Mouse (Mus musculus) testis, adult 2 months (tissue): ENCODE data around the gene Cdh6. TPM values are rescaled to one million over a fixed set of nuclear protein-coding genes. Genes with fewer than 3 reads are reported as not detected.

Experiments
- H3K27ac ChIP-seq: fragments of 200-500 bp; 2 replicates; pipeline ENCODE4 v1.5.1; 2012; ENCODE audit warnings: low read depth, low read length; ENCODE audit not compliant: control insufficient read depth, insufficient read depth
- H3K27me3 ChIP-seq: fragments of 200-500 bp; 2 replicates; pipeline ENCODE4 v1.6.1; 2012; ENCODE audit warnings: mild to moderate bottlenecking, low read length, moderate library complexity; ENCODE audit not compliant: control insufficient read depth, insufficient read depth
- H3K36me3 ChIP-seq: fragments of 200-500 bp; 2 replicates; pipeline ENCODE4 v1.6.1; 2012; ENCODE audit warnings: mild to moderate bottlenecking, low read length; ENCODE audit not compliant: control insufficient read depth, insufficient read depth
- H3K4me1 ChIP-seq: fragments of 200-500 bp; 2 replicates; pipeline ENCODE4 v1.6.1; 2012; ENCODE audit warnings: low read length; ENCODE audit not compliant: control insufficient read depth, insufficient read depth
- H3K4me3 ChIP-seq: fragments of 200-500 bp; 2 replicates; pipeline ENCODE4 v1.5.1; 2012; ENCODE audit warnings: low read depth, mild to moderate bottlenecking, low read length, moderate library complexity, mixed read lengths; ENCODE audit not compliant: control insufficient read depth
- CTCF ChIP-seq: fragments of 200-500 bp; IDR thresholded peaks from 2 replicates; pipeline ENCODE4 v1.5.1; 2012; ENCODE audit warnings: low read depth, mild to moderate bottlenecking, inconsistent platforms, low read length, moderate library complexity; ENCODE audit not compliant: control insufficient read depth, insufficient read depth, insufficient replicate concordance
- POLR2A ChIP-seq: fragments of 200-500 bp; IDR thresholded peaks from 2 replicates; pipeline ENCODE4 v1.6.1; 2012; ENCODE audit warnings: low read depth, mild to moderate bottlenecking, inconsistent platforms, low read length, moderate library complexity; ENCODE audit not compliant: control insufficient read depth
- polyA plus RNA-seq: library from polyadenylated mRNA; depleted of rRNA; stranded (reverse); fragments of >200 nt; gene quantifications from 2 replicates; pipeline ENCODE4 v1.2.3, GENCODE M21; 2012

Gene Cdh6
- polyA plus RNA-seq, 1 experiment, result 0.06 TPM

DNA sequence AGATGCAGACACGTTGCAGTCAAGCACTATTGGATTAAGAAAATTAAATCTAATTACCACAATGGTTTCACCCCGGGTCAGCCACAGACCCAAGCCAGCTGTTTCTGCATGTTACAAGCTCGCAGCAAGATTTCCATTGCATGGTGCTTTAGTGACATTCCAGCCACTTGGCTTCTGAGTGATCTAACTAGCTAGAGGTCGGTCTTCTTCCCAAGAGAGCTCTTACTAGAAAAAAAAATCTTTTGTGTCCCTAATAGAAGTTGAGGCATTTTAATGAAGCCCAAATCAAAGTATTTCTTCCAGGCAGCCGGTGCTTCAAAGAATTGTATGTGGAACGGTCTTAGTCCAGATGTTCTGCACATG, 1.1 kb upstream of the Cdh6 start:
- TF ChIP-seq CTCF (no peak), POLR2A (no peak)
- no peaks in the 10 kb centered on the region for H3K36me3 ChIP-seq
- H3K4me1 ChIP-seq, result peaks cover 17% of the 10 kb centered on the region
- H3K27me3 ChIP-seq, result peaks cover 3% of the 10 kb centered on the region; the same call in 1 of the 2 replicates
- H3K4me3 ChIP-seq, result no peak overlapping the region
- no peak overlapping the region for H3K27ac ChIP-seq

DNA sequence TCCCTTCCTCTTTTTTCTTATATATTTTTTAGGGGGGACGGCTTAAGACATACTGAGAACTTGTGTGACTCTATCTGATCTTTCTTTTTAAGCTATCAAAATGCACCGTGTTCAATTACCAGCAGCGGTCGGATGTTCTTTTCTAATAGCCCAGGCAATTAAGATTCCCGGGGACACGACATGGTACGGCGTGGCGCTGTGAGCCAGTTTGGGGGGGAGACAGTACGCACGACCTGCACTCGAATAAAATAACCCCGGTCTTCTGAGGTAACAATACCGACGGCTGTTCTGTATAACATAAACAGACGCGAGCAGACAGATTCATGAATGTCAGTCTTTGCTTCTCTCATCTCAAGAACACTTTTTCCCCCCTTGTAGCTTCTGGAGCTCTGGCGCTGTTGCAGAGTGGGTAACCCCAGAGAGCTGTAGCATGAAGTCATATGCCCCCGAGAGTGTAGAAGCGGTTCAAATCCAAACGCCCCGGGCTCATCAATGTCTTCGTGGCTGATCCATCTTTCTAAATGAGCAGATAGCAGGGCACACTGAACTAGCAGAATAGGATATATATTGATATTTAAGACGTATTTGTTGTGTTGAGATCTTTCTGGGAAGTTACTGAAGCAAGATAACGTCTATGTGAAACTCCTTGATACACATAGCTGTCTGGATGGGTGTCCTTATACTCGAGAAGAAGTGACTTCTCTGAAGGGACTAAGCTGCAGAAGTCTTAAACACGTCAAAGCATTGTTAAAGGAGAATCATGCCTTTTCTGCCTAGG, 554 bp upstream of the Cdh6 start:
- Histone ChIP-seq H3K4me3 (no peak overlapping the region), H3K36me3 (no peaks in the 10 kb centered on the region), H3K4me1 (peaks cover 17% of the 10 kb centered on the region), H3K27ac (no peak overlapping the region), H3K27me3 (peaks cover 3% of the 10 kb centered on the region; the same call in 1 of the 2 replicates)
- TF ChIP-seq CTCF (no peak), POLR2A (no peak)

DNA sequence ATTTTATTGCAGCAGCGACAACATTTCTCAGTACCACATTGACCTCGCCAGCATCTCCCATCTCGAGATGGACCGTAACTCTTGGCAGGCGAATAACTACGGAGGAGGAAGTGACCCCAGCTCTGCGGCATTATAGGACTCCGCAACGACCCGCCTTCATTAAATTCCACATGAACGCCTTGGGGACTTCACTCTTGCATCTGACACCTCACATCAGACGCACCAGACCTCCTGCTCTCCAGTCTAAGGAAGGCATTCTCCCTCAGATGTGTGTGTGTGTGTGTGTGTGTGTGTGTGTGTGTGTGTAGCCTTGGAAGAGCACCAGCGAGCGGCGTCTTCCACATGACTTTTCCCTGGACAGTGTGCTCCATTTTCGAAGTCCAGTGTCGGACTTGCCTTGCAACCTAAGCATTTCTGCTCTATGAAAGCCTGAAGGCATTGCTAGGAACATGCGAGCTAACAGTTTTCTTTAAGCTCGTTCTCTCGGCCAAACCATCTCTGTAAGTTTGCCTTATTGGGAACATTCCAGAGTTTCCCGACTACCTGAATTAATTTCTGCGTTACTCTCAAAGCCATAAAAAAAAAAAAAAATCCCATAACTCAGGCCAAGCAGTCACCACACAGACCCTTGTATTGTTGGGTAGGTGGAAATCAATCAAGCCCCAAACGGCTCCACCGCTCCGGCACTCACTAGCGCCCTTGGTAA, 957 bp downstream of the Cdh6 start:
- Histone ChIP-seq H3K27me3 (peaks cover 3% of the 10 kb centered on the region; the same call in 1 of the 2 replicates), H3K4me1 (peaks cover 17% of the 10 kb centered on the region), H3K36me3 (no peaks in the 10 kb centered on the region), H3K27ac (no peak overlapping the region), H3K4me3 (peak overlapping the region; percentile 38)
- TF ChIP-seq CTCF (no peak), POLR2A (no peak)

DNA sequence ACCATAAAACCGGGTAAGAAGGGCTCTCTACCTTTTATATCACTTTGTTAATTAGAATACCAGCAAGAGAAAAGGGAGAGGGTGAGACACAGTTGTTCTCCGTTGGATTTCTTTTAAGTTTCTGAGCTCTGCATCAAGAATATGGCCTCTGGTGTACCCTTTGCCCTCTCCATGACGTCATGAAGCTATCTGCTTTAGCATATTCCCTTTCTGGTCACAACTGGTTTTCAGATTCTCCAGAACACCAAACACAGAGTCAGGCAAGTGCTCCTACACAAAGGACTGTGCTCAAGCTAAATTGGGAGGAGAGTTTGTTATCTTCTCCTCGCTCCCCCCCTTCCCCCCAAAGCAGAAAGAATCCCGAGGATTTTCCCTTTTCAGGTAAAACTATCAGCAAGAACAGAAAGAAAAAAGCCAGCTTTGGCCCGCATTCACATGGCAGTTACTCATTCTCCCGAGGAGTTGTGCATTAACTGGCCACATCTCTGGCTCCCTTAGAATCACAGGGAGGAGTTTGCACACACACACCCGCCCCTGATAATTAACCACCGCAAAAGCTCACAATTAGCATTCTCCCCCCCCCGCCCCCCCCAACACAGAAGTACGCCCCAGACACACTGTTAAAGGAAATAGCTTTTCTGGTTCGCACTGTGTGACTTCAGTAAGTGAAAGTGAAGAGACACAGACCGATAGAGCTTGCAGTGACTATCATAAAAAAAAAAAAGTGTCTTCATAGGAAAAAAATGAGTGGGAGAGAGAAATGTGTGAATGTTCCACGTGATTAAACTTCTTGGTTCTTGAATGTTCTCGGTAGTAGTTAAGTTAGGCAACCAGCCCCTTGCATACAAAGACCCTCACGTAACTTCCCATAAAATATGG, 1.8 kb downstream of the Cdh6 start:
- TF ChIP-seq POLR2A, result no peak
- no peak for TF ChIP-seq CTCF
- Histone ChIP-seq H3K4me3 (no peak overlapping the region), H3K27ac (no peak overlapping the region), H3K27me3 (peaks cover 3% of the 10 kb centered on the region; the same call in 1 of the 2 replicates), H3K36me3 (no peaks in the 10 kb centered on the region), H3K4me1 (peaks cover 17% of the 10 kb centered on the region)

DNA sequence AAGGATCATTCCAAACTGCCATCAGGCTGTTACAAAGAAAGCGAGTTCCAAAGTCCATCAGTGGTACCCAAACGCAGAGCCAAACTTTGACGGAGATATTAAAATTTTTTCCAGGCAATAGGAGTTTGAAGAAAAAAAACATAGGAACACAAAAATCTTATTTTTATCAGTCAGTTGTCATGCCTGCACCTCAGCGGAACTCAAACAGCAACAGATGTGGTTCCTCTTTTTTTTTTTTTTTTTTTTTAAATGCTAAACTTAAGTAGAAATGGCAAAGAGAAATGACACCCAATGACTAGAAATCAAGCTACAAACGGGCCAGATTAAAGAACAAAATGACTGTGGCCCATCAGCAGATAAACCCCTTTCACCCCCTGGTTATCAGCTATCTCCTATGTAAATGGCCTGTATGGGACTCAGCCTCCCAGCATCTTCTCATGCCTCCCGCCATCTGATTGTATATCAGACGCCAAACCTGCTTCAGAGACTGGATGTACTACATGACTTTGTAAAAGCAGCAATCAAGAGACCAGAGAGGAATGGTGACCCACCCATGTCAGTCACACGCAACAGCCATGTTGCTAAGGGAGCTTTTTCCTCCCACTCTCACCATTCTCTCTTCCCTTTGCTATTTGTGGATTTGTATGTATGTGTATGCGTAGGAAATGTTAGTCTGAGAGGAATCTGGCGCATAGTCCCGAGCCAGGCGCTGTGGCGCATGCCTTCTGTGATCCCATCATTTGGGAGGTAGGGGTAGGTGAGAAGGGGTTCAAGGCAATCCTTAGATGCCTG, 8.2 kb downstream of the Cdh6 start:
- no peaks in the 10 kb centered on the region for H3K4me1 ChIP-seq

DNA sequence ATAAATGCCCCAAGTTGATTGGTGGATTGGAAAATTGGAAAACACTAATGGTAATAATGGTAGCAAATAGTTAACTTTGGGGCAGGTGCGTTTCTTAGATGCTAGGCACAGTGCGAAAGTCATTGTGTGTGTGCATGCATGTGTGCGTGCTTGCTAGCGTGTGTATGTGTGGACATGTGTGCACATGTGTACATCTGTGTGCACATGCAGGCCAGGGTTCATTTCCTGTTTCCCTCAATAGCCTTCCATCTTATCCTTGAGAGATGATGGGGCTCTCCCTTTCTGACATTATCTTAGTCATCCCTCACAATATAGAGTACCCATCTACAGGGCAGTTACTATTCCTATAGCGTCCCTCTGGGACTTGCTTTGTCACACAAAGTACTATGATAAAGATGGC, 17.7 kb downstream of the Cdh6 start:
- TF ChIP-seq POLR2A, result no peak
- H3K4me3 ChIP-seq, result peak overlapping the region; percentile 69
- H3K27ac ChIP-seq, result no peak overlapping the region
- no peaks in the 10 kb centered on the region for H3K4me1 ChIP-seq
- H3K36me3 ChIP-seq, result no peaks in the 10 kb centered on the region
- no peaks in the 10 kb centered on the region for H3K27me3 ChIP-seq

More for the DNA sequence above, 8.2 kb downstream of the Cdh6 start:
- H3K27me3 ChIP-seq, result no peaks in the 10 kb centered on the region
- H3K27ac ChIP-seq, result no peak overlapping the region
- TF ChIP-seq CTCF, result no peak
- TF ChIP-seq POLR2A, result no peak
- no peaks in the 10 kb centered on the region for H3K36me3 ChIP-seq
- no peak overlapping the region for H3K4me3 ChIP-seq

DNA sequence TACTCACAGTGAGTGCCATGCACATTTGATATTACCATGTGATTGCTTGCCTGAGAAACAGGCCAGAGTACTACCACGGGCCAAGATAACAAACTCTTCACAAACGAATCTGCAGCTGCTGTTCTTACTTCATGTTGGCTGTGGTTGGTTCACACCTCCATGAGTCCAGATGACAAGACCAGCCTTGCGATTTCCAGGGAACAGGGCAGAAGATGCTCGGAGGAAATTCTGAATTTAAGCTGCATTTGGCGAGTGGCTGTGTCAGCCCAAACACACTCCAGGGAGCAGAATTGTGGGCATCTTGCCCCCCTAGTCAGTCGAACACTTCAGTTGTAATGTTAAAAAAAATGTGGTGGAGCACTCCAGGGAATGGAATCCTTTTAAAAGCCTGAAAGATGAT, 18.1 kb downstream of the Cdh6 start:
- Histone ChIP-seq H3K27ac (peak overlapping the region; percentile 55; the same call in 1 of the 2 replicates), H3K27me3 (no peaks in the 10 kb centered on the region), H3K36me3 (no peaks in the 10 kb centered on the region), H3K4me3 (peak overlapping the region; percentile 69), H3K4me1 (no peaks in the 10 kb centered on the region)
- no peak for TF ChIP-seq POLR2A
- TF ChIP-seq CTCF, result no peak
